Mouse (Mus musculus): ENCODE measurements around the gene Trabd2b.

GRCm38 (mm10) chr4:114382627-114383026 is 23.9 kb upstream of the Trabd2b start:
- no peak for TF ChIP-seq POLR2A (IDR thresholded peaks at IDR 0.05; ENCODE audit: control insufficient read depth, low read depth, low read length)
- no peak for TF ChIP-seq CTCF (IDR thresholded peaks at IDR 0.05; ENCODE audit: control insufficient read depth, insufficient read depth, insufficient replicate concordance, low read depth, low read length)

All from testis, adult 2 months (tissue).